Mouse (Mus musculus): Measurements from ENCODE around the gene Speer4f1.

- TF ChIP-seq GATA1 (IDR thresholded peaks at IDR 0.05; ENCODE audit: borderline replicate concordance, low read length) (no peak), FLI1 (IDR thresholded peaks at IDR 0.05; ENCODE audit: low read length) (no peak)
These were observed 41.2 kb upstream of the Speer4f1 start for GRCm38 (mm10) chr5:17434721-17435120.
